Mouse (Mus musculus) myocyte (in vitro differentiated cells): ENCODE data around the gene Tpgs1.
A peak's percentile ranks its signal among the peaks of the same experiment; 100 is the strongest.

Experiments
- E2F4 ChIP-seq: IDR thresholded peaks from one replicate; pipeline ENCODE4 v1.6.1; 2011; ENCODE audit warnings: mild to moderate bottlenecking, control low read depth, moderate library complexity; ENCODE audit not compliant: insufficient read depth
- MAX ChIP-seq: IDR thresholded peaks from one replicate; pipeline ENCODE4 v1.6.1; 2011; ENCODE audit warnings: low read depth, mild to moderate bottlenecking, control low read depth
- MYOD1 ChIP-seq, 3 experiments: IDR thresholded peaks; one replicate each; pipeline ENCODE4 v1.6.1; 2011; ENCODE audit warnings: control low read depth in 2 of 3, low read depth in 2 of 3, mild to moderate bottlenecking in 2 of 3, moderate library complexity in 1 of 3; ENCODE audit not compliant: insufficient read length in 2 of 3, control insufficient read depth in 1 of 3
- POLR2A ChIP-seq: IDR thresholded peaks from one replicate; pipeline ENCODE4 v1.6.1; 2011; ENCODE audit warnings: low read depth, mild to moderate bottlenecking, control low read depth, moderate library complexity; ENCODE audit not compliant: insufficient read length
- POLR2AphosphoS2 ChIP-seq: IDR thresholded peaks from one replicate; pipeline ENCODE4 v1.6.1; 2011; ENCODE audit warnings: low read depth, control low read depth; ENCODE audit not compliant: insufficient read length
- SRF ChIP-seq: IDR thresholded peaks from one replicate; pipeline ENCODE4 v1.6.1; 2011; ENCODE audit warnings: low read depth; ENCODE audit not compliant: control insufficient read depth, insufficient read length
- USF1 ChIP-seq: IDR thresholded peaks from one replicate; pipeline ENCODE4 v1.6.1; 2011; ENCODE audit warnings: low read depth, mild to moderate bottlenecking, control low read depth, moderate library complexity

DNA sequence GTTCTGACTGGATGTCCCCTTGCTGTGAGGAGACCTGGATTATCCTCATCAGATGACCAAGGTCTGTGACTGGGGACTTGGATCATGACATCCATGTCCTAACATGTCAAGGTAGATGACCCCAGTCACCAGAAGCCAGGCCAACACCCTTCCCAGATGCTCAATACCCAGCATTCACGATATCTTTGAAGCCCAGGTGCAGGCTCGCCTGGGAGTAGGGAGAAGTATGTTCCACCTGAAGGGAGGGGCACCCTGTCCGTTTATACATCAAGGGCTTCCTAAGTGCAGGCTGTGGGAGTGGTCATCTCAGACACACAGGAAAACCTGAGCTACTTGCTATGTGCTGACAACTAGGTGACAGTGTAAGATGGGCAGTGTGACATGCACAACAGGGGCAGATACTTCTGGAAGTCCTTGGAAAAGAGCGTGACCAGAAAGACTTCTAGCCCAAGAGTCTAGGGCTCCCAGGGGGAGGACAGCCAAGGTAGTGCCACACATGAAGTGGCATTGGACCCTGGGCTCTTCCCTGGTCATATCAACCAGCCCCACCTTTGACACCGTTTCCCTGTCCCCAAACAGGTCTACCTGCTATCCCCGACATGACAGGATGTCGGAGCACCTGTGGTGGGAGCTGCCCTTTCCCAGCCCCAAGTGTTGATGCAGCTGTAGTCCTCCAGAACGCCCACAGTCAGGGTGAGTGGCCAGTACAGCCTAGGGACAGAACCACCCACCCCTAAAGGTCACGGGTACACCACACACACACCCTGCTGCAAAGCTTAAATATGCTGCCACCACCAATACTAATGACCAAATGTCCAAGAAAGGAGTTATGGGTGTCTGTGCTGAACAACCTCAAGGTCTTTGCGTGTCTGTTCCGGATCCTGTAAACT is 11.7 kb downstream of the Tpgs1 start:
- TF ChIP-seq SRF, result peak; percentile 28
- no peak for TF ChIP-seq MAX
- TF ChIP-seq POLR2A, result no peak
- peak in 2 of 3 experiments; percentile 16 to 60 for TF ChIP-seq MYOD1 (IDR thresholded peaks at IDR 0.05; ENCODE audit: control insufficient read depth in 1 of 3, insufficient read length in 2 of 3, low read depth in 2 of 3)
- TF ChIP-seq E2F4, result no peak
- TF ChIP-seq POLR2AphosphoS2, result no peak
- no peak for TF ChIP-seq USF1
